Mouse (Mus musculus): ENCODE results near the gene Cadps2. TPM values are rescaled to one million over a fixed set of nuclear protein-coding genes. Genes with fewer than 3 reads are reported as not detected.

Gene Cadps2
- polyA plus RNA-seq, 1 experiment from 2014 or later, result 3.4 TPM

DNA sequence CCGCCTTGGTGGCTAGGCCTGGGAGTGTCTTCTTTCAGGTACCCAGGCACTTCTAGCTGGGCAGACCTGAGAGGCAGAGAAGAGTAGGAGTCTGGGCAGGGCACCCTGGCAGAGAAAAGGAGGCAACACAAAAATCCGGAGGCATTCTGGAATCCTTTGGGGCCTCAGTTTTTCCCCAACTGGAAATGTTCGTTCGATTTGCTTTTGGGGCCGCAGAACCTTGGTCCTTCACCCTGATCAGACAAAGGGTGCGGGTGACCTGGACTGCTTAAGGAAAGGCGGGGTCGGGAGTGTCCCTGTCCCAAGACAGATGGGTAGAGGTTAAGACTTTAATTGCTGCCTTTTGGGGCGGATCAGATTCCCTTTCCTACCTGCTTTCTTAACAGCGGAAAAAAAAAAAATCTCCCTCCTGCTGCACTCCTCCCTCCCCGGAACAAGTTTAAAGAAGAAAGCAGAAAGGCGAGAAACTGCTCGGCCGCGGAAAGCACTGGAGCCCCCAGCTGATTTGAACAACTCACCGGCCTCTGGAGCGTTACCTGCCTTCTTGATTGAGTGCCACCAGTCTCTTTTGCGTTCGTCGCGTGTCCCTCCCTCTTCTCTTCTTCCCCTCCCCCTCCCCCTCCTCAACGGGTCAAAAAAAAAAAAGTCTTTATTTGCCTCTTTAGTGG is 588.8 kb downstream of the Cadps2 start:
- no peaks in the 10 kb centered on the region for H3K36me3 ChIP-seq (ENCODE audit: control insufficient read depth, insufficient read depth, low read length)
- peaks cover 79% of the 10 kb centered on the region for H3K27me3 ChIP-seq (ENCODE audit: control insufficient read depth, insufficient read depth, low read length)
- H3K4me2 ChIP-seq (ENCODE audit: low read depth, low read length), result no peak overlapping the region
- no peaks in the 10 kb centered on the region for H3K9me3 ChIP-seq (replicated peaks; ENCODE audit: control insufficient read depth, low read length)
- ATAC-seq (ENCODE audit: insufficient read depth, low FRiP score), result no peak
- H3K4me3 ChIP-seq (replicated peaks; ENCODE audit: low read length), result no peak overlapping the region
- WGBS, result 3% methylated on average over 22 of the region's 22 CpGs
- no peak overlapping the region for H3K27ac ChIP-seq (ENCODE audit: low read length)
- H3K9ac ChIP-seq (ENCODE audit: low read length), result no peak overlapping the region
- peaks cover 6% of the 10 kb centered on the region; the same call in 1 of the 2 replicates for H3K4me1 ChIP-seq (ENCODE audit: control insufficient read depth, insufficient read depth, low read length)

DNA sequence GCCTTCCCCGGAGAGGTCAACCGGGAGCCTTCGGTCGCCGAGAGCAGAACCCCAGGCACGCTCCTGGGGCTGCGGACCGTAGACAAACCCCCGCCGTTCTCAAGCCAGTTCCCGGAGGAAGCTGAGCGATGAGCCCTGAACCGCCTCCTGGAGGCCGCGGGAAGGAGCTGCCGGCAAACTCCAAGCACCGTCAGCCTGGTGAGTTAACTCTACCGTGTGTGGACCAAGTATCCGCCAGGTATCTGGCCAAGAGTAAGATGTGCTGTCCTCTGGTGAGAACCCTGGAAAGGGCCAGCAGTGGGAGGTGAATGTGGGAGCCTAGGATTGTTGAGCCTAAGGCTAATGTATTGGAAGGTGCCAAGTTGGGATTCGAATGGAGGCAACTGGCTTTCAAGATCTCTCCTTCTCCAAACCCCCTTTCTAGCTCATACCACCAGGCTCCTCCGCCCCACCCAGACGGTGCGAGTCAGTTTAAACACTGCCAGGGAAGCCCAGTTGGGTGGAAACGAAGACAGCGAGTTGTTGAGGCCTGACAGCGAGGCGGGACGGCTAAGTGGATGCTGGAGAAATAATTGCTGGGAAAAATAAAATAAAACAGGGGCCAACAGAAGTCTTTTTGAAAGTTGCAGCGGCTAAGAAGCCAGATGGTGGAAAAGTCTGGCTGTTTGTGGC is 589.5 kb downstream of the Cadps2 start:
- under 1% methylated on average over 29 of the region's 29 CpGs for WGBS
- peak; percentile 60; the same call in 1 of the 2 replicates for ATAC-seq (ENCODE audit: insufficient read depth, low FRiP score)
- Histone ChIP-seq H3K4me3 (replicated peaks; ENCODE audit: low read length) (peak overlapping the region; percentile 43), H3K9ac (ENCODE audit: low read length) (no peak overlapping the region), H3K27me3 (ENCODE audit: control insufficient read depth, insufficient read depth, low read length) (peaks cover 77% of the 10 kb centered on the region), H3K9me3 (replicated peaks; ENCODE audit: control insufficient read depth, low read length) (no peaks in the 10 kb centered on the region), H3K4me2 (ENCODE audit: low read depth, low read length) (peak overlapping the region; percentile 58), H3K27ac (ENCODE audit: low read length) (no peak overlapping the region), H3K4me1 (ENCODE audit: control insufficient read depth, insufficient read depth, low read length) (peaks cover 6% of the 10 kb centered on the region; the same call in 1 of the 2 replicates), H3K36me3 (ENCODE audit: control insufficient read depth, insufficient read depth, low read length) (no peaks in the 10 kb centered on the region)

DNA sequence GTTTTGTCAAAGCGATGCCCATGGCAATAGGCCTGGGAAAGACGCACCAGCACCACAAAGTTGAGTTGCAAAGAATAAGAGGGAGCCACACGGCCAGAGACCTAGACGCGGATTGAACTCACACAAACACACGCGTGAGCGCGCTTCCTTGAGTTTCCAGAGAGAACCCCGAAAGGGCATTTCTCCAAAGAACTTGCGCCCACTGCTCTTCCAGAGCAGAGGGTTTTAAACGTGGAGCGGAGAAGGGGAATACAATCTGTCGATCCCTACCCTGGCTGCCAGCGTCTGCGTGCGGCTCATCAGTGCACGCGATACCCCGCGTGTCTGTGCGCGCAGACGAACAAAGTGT is 590.2 kb downstream of the Cadps2 start:
- no peak overlapping the region for H3K27ac ChIP-seq (ENCODE audit: low read length)
- no peak overlapping the region for H3K9ac ChIP-seq (ENCODE audit: low read length)
- H3K4me1 ChIP-seq (ENCODE audit: control insufficient read depth, insufficient read depth, low read length), result peaks cover 6% of the 10 kb centered on the region; the same call in 1 of the 2 replicates
- ATAC-seq (ENCODE audit: insufficient read depth, low FRiP score), result no peak
- H3K4me3 ChIP-seq (replicated peaks; ENCODE audit: low read length), result peak overlapping the region; percentile 43
- H3K4me2 ChIP-seq (ENCODE audit: low read depth, low read length), result peak overlapping the region; percentile 58
- under 1% methylated on average over 24 of the region's 24 CpGs for WGBS
- H3K9me3 ChIP-seq (replicated peaks; ENCODE audit: control insufficient read depth, low read length), result no peaks in the 10 kb centered on the region
- H3K27me3 ChIP-seq (ENCODE audit: control insufficient read depth, insufficient read depth, low read length), result peaks cover 79% of the 10 kb centered on the region
- no peaks in the 10 kb centered on the region for H3K36me3 ChIP-seq (ENCODE audit: control insufficient read depth, insufficient read depth, low read length)

DNA sequence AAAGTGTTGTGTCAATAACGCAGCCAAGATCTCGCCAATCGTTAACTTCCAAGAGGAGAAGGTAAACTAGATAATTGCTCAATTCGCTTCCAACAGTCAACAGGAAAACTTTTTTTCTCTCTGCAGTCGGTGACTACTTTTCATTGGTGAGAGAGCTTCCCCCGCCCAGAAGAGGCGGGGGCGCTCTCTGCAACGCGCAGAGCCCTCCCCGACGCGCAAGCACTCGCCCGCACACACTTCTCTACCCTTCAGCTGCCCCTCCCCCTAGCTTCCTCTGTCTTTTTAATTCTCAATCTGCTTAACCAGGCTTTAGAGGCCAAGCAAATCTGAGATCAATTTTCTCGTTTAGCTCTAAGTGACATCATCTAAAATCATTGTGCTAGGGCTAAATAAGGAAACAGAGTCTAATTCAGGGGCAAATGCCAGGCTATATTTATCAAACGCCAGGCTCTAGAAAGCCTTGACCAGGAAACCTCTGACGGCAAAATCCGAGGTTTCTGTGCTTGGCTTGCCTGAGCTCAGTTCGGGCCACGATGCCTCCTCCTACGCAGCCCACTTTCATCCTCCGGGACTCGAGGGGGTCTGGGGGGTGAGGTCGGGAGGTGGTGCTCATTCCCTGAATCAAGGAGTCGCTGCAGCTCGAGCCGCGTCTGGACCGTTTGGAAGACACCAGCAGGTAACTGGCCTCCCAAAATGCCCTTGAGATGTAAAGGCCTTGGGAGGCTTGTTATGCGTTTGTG is 590.7 kb downstream of the Cadps2 start, which contains the start of gene Fezf1:
Gene Fezf1 (minus strand): TSS at position 50 of the 740 bp plus-strand sequence.
- ATAC-seq (ENCODE audit: insufficient read depth, low FRiP score), result 0 out of 2 replicates have a peak, but pooled peaks have one; percentile 33
- H3K9ac ChIP-seq (ENCODE audit: low read length), result no peak within 1 kb of the TSS
- peaks cover 79% of the 10 kb centered on the region for H3K27me3 ChIP-seq (ENCODE audit: control insufficient read depth, insufficient read depth, low read length)
- H3K4me2 ChIP-seq (ENCODE audit: low read depth, low read length), result peak within 1 kb of the TSS; percentile 58
- H3K27ac ChIP-seq (ENCODE audit: low read length), result no peak within 1 kb of the TSS
- no peaks in the 10 kb centered on the region for H3K36me3 ChIP-seq (ENCODE audit: control insufficient read depth, insufficient read depth, low read length)
- peak within 1 kb of the TSS; percentile 43 for H3K4me3 ChIP-seq (replicated peaks; ENCODE audit: low read length)
- H3K4me1 ChIP-seq (ENCODE audit: control insufficient read depth, insufficient read depth, low read length), result peaks cover 6% of the 10 kb centered on the region; the same call in 1 of the 2 replicates
- WGBS, result 2% methylated on average over 31 of the region's 31 CpGs
- no peaks in the 10 kb centered on the region for H3K9me3 ChIP-seq (replicated peaks; ENCODE audit: control insufficient read depth, low read length)

DNA sequence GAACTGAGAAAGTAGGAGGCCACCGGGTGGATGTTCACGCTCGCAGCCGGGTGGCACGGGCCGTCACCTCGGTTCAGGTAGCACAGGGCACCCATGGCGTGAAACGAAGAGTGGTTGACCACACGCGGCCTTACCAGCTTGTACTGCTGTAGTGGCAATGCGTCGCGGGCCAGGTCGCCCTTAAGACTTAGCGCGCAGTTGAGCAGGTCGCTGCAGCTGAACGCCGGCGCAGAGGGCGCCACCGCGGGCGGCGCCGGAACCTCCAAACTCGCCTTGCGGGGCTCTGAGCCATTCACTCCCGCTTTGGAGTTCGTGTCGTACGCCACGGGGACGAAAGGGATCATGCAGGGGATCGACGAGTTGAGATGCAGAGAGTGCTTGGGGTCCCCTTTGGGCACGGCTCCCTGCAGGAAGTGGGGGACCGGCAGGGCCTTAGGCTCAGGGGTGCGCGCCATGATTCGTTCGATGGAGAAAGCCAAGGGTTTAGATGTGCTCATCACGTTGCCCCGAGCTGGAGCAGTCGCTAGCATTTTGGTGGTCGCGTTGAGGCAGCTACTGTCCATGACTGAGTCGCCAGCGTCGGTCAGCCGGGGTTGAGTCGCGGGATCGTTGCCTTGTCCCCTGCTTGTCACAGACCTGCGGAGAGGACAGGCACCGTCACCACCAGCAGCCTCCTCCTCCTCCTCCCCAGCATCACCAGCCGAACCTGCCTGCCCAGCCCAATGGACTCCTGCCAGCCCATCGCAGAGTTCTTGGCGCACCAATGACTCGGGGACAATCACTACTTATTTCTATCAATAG is 591.5 kb downstream of the Cadps2 start:
- peak overlapping the region; percentile 36; the same call in 1 of the 2 replicates for H3K4me2 ChIP-seq (ENCODE audit: low read depth, low read length)
- ATAC-seq (ENCODE audit: insufficient read depth, low FRiP score), result no peak
- under 1% methylated on average over 61 of the region's 61 CpGs for WGBS
- peaks cover 6% of the 10 kb centered on the region; the same call in 1 of the 2 replicates for H3K4me1 ChIP-seq (ENCODE audit: control insufficient read depth, insufficient read depth, low read length)
- no peaks in the 10 kb centered on the region for H3K36me3 ChIP-seq (ENCODE audit: control insufficient read depth, insufficient read depth, low read length)
- H3K27me3 ChIP-seq (ENCODE audit: control insufficient read depth, insufficient read depth, low read length), result peaks cover 79% of the 10 kb centered on the region
- H3K9ac ChIP-seq (ENCODE audit: low read length), result no peak overlapping the region
- no peak overlapping the region for H3K27ac ChIP-seq (ENCODE audit: low read length)
- H3K4me3 ChIP-seq (replicated peaks; ENCODE audit: low read length), result peak overlapping the region; percentile 30
- H3K9me3 ChIP-seq (replicated peaks; ENCODE audit: control insufficient read depth, low read length), result no peaks in the 10 kb centered on the region

DNA sequence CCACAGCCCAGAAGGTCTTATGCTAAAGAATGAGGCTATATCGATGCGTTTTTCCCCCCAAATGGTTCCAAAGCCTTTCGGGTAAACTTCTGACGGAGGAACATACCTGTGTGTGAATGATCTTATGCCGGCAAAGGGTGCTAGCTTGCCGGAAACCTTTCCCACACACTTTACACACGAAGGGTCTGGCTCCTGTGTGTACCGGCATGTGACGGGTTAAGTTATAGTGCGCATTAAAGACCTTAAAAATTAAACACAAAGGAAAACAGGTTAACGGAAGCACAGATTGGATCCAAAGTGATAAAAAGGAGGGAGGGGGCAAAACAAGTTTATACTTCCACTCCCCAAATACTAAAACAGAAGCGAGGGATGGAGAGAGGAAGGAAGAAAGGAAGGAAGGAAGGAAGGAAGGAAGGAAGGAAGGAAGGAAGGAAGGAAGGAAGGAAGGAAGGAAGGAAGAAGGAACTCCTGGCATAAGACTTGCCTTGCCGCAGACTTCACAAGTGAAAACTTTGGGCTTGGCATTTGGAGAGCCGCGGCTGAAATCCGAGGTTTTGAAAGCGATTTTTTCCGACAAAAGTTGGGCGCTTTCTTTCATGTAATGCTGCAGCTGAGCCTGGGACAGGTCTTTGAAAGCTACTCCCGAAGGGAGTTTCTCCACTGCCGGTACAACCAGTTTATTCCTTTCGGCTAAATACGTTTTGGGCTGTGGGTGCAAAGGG is 592.3 kb downstream of the Cadps2 start:
- Histone ChIP-seq H3K9me3 (replicated peaks; ENCODE audit: control insufficient read depth, low read length) (no peaks in the 10 kb centered on the region), H3K36me3 (ENCODE audit: control insufficient read depth, insufficient read depth, low read length) (no peaks in the 10 kb centered on the region), H3K27ac (ENCODE audit: low read length) (no peak overlapping the region), H3K9ac (ENCODE audit: low read length) (no peak overlapping the region), H3K27me3 (ENCODE audit: control insufficient read depth, insufficient read depth, low read length) (peaks cover 77% of the 10 kb centered on the region), H3K4me2 (ENCODE audit: low read depth, low read length) (peak overlapping the region; percentile 36; the same call in 1 of the 2 replicates), H3K4me3 (replicated peaks; ENCODE audit: low read length) (peak overlapping the region; percentile 30), H3K4me1 (ENCODE audit: control insufficient read depth, insufficient read depth, low read length) (peaks cover 6% of the 10 kb centered on the region; the same call in 1 of the 2 replicates)
- WGBS, result under 1% methylated on average over 23 of the region's 23 CpGs
- no peak for ATAC-seq (ENCODE audit: insufficient read depth, low FRiP score)

DNA sequence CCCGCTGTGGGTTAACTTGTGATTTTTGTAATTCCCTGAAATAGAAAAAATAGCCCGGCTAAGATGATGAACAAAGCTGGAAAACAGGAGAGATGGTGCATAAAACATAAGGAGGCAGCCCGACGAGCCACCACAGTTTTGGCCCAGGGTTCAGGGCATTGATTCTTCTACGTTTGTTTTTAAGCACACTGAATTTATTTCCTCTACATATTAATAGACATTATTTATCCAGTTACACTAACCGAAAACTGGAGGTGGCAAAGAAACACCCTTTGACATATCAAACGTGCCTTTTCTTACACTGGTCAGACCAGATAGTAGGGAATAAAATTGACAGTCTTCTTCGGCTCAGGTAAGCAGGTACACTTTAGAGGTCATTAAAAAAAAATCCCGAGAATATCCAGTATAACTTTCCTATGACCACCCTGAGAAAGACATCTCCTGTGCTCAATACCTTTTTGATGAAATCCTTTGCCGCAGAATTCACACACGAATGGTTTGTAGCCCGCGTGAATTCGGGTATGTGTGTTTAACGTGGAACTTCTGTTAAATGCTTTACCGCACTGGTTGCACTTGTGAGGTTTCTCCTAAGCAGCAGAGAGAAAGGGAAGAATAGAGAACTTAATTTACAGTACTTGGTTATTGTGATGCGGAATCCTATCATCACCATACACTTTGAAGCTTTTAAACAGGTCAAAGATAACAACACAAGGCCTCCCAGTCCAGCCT is 593.0 kb downstream of the Cadps2 start:
- H3K27ac ChIP-seq (ENCODE audit: low read length), result no peak overlapping the region
- H3K4me1 ChIP-seq (ENCODE audit: control insufficient read depth, insufficient read depth, low read length), result peaks cover 6% of the 10 kb centered on the region; the same call in 1 of the 2 replicates
- H3K36me3 ChIP-seq (ENCODE audit: control insufficient read depth, insufficient read depth, low read length), result no peaks in the 10 kb centered on the region
- 5% methylated on average over 17 of the region's 17 CpGs for WGBS
- no peak for ATAC-seq (ENCODE audit: insufficient read depth, low FRiP score)
- no peak overlapping the region for H3K4me3 ChIP-seq (replicated peaks; ENCODE audit: low read length)
- no peak overlapping the region for H3K4me2 ChIP-seq (ENCODE audit: low read depth, low read length)
- H3K9me3 ChIP-seq (replicated peaks; ENCODE audit: control insufficient read depth, low read length), result no peaks in the 10 kb centered on the region
- H3K27me3 ChIP-seq (ENCODE audit: control insufficient read depth, insufficient read depth, low read length), result peaks cover 73% of the 10 kb centered on the region
- H3K9ac ChIP-seq (ENCODE audit: low read length), result no peak overlapping the region

Measured in stomach, embryonic 16.5 days (tissue).